Mouse (Mus musculus): ENCODE measurements around the gene 1700010I14Rik. TPM values are rescaled to one million over a fixed set of nuclear protein-coding genes. Genes with fewer than 3 reads are reported as not detected.

1700010I14Rik gene
- 1.8 and 2.3 TPM in 2 replicates for polyA plus RNA-seq (2014; fragmentation: Nextera tagmentation; extraction: Ambion mirVana)

GRCm38 (mm10) chr17:8988119-8988807 lies at the start of gene 1700010I14Rik:
Gene 1700010I14Rik (plus strand): TSS chr17:8988333.
- Histone ChIP-seq H3K4me3 (ENCODE audit: low read depth, low read length) (peak within 1 kb of the TSS; percentile 26), H3K36me3 (ENCODE audit: control insufficient read depth, insufficient read depth, low read length) (no peaks in the 10 kb centered on the region), H3K27me3 (ENCODE audit: control insufficient read depth, insufficient read depth, low read length) (no peaks in the 10 kb centered on the region), H3K9me3 (ENCODE audit: control insufficient read depth, low read length) (no peaks in the 10 kb centered on the region), H3K4me1 (ENCODE audit: control insufficient read depth, insufficient read depth, low read length) (no peaks in the 10 kb centered on the region), H3K4me2 (ENCODE audit: low read depth, severe bottlenecking) (peak within 1 kb of the TSS; percentile 53), H3K9ac (ENCODE audit: low read length) (0 out of 2 replicates have a peak within 1 kb of the TSS, but pooled peaks have one; percentile 12), H3K27ac (replicated peaks; ENCODE audit: low read depth, low read length) (no peak within 1 kb of the TSS)
- ATAC-seq (ENCODE audit: insufficient number of reproducible peaks, low FRiP score, low TSS enrichment, low read depth) (0 out of 2 replicates have a peak, but pooled peaks have one; percentile 44), DNase-seq (ENCODE audit: low spot score) (peak; percentile 84)
- WGBS, result 5% methylated on average over 13 of the region's 13 CpGs

GRCm38 (mm10) chr17:8951588-8951987 lies 36.5 kb upstream of the 1700010I14Rik start:
- Histone ChIP-seq H3K4me3 (ENCODE audit: low read depth, low read length) (no peak overlapping the region), H3K36me3 (ENCODE audit: control insufficient read depth, insufficient read depth, low read length) (no peaks in the 10 kb centered on the region; the same call in 1 of the 2 replicates), H3K9me3 (ENCODE audit: control insufficient read depth, low read length) (no peaks in the 10 kb centered on the region), H3K9ac (ENCODE audit: low read length) (no peak overlapping the region), H3K4me2 (ENCODE audit: low read depth, severe bottlenecking) (no peak overlapping the region), H3K27ac (replicated peaks; ENCODE audit: low read depth, low read length) (no peak overlapping the region), H3K4me1 (ENCODE audit: control insufficient read depth, insufficient read depth, low read length) (no peaks in the 10 kb centered on the region), H3K27me3 (ENCODE audit: control insufficient read depth, insufficient read depth, low read length) (no peaks in the 10 kb centered on the region)
- no peak for DNase-seq (ENCODE audit: low spot score)
- WGBS, result 81% methylated on average over 5 of the region's 5 CpGs
- no peak for ATAC-seq (ENCODE audit: insufficient number of reproducible peaks, low FRiP score, low TSS enrichment, low read depth)

GRCm38 (mm10) chr17:8952951-8953350 lies 35.2 kb upstream of the 1700010I14Rik start:
- no peak overlapping the region for H3K4me3 ChIP-seq (ENCODE audit: low read depth, low read length)
- H3K36me3 ChIP-seq (ENCODE audit: control insufficient read depth, insufficient read depth, low read length), result no peaks in the 10 kb centered on the region; the same call in 1 of the 2 replicates
- DNase-seq (ENCODE audit: low spot score) (no peak), ATAC-seq (ENCODE audit: insufficient number of reproducible peaks, low FRiP score, low TSS enrichment, low read depth) (no peak)
- no peak overlapping the region for H3K4me2 ChIP-seq (ENCODE audit: low read depth, severe bottlenecking)
- H3K27me3 ChIP-seq (ENCODE audit: control insufficient read depth, insufficient read depth, low read length), result no peaks in the 10 kb centered on the region
- no peaks in the 10 kb centered on the region for H3K9me3 ChIP-seq (ENCODE audit: control insufficient read depth, low read length)
- no peak overlapping the region for H3K9ac ChIP-seq (ENCODE audit: low read length)
- no peaks in the 10 kb centered on the region for H3K4me1 ChIP-seq (ENCODE audit: control insufficient read depth, insufficient read depth, low read length)
- WGBS, result 83% methylated on average over 8 of the region's 8 CpGs
- no peak overlapping the region for H3K27ac ChIP-seq (replicated peaks; ENCODE audit: low read depth, low read length)

GRCm38 (mm10) chr17:8958125-8958524 lies 30.0 kb upstream of the 1700010I14Rik start:
- Histone ChIP-seq H3K27ac (replicated peaks; ENCODE audit: low read depth, low read length) (no peak overlapping the region), H3K4me3 (ENCODE audit: low read depth, low read length) (no peak overlapping the region), H3K36me3 (ENCODE audit: control insufficient read depth, insufficient read depth, low read length) (no peaks in the 10 kb centered on the region), H3K9me3 (ENCODE audit: control insufficient read depth, low read length) (no peaks in the 10 kb centered on the region), H3K27me3 (ENCODE audit: control insufficient read depth, insufficient read depth, low read length) (no peaks in the 10 kb centered on the region), H3K9ac (ENCODE audit: low read length) (no peak overlapping the region), H3K4me2 (ENCODE audit: low read depth, severe bottlenecking) (no peak overlapping the region), H3K4me1 (ENCODE audit: control insufficient read depth, insufficient read depth, low read length) (no peaks in the 10 kb centered on the region)
- 94% methylated on average over 6 of the region's 6 CpGs for WGBS
- DNase-seq (ENCODE audit: low spot score), result no peak
- ATAC-seq (ENCODE audit: insufficient number of reproducible peaks, low FRiP score, low TSS enrichment, low read depth), result no peak

- no peaks in the 10 kb centered on the region for H3K4me1 ChIP-seq (ENCODE audit: control insufficient read depth, insufficient read depth, low read length)
- H3K4me3 ChIP-seq (ENCODE audit: low read depth, low read length), result no peak overlapping the region
- H3K27me3 ChIP-seq (ENCODE audit: control insufficient read depth, insufficient read depth, low read length), result no peaks in the 10 kb centered on the region
- H3K9ac ChIP-seq (ENCODE audit: low read length), result no peak overlapping the region
- H3K9me3 ChIP-seq (ENCODE audit: control insufficient read depth, low read length), result no peaks in the 10 kb centered on the region
- ATAC-seq (ENCODE audit: insufficient number of reproducible peaks, low FRiP score, low TSS enrichment, low read depth) (no peak), DNase-seq (ENCODE audit: low spot score) (no peak)
- H3K36me3 ChIP-seq (ENCODE audit: control insufficient read depth, insufficient read depth, low read length), result no peaks in the 10 kb centered on the region
- no peak overlapping the region for H3K4me2 ChIP-seq (ENCODE audit: low read depth, severe bottlenecking)
- no peak overlapping the region for H3K27ac ChIP-seq (replicated peaks; ENCODE audit: low read depth, low read length)
- WGBS, result 92% methylated on average over 4 of the region's 4 CpGs
Observed at GRCm38 (mm10) chr17:8960386-8960785, 27.7 kb upstream of the 1700010I14Rik start.

- 93% methylated on average over 5 of the region's 5 CpGs for WGBS
- Histone ChIP-seq H3K9me3 (ENCODE audit: control insufficient read depth, low read length) (no peaks in the 10 kb centered on the region), H3K36me3 (ENCODE audit: control insufficient read depth, insufficient read depth, low read length) (no peaks in the 10 kb centered on the region), H3K4me3 (ENCODE audit: low read depth, low read length) (no peak overlapping the region), H3K4me1 (ENCODE audit: control insufficient read depth, insufficient read depth, low read length) (no peaks in the 10 kb centered on the region), H3K27me3 (ENCODE audit: control insufficient read depth, insufficient read depth, low read length) (no peaks in the 10 kb centered on the region), H3K4me2 (ENCODE audit: low read depth, severe bottlenecking) (no peak overlapping the region), H3K9ac (ENCODE audit: low read length) (no peak overlapping the region), H3K27ac (replicated peaks; ENCODE audit: low read depth, low read length) (no peak overlapping the region)
- ATAC-seq (ENCODE audit: insufficient number of reproducible peaks, low FRiP score, low TSS enrichment, low read depth), result no peak
- DNase-seq (ENCODE audit: low spot score), result no peak
Observed at GRCm38 (mm10) chr17:8961097-8961496, 27.0 kb upstream of the 1700010I14Rik start.

GRCm38 (mm10) chr17:8961644-8962043 lies 26.5 kb upstream of the 1700010I14Rik start:
- no peak for ATAC-seq (ENCODE audit: insufficient number of reproducible peaks, low FRiP score, low TSS enrichment, low read depth)
- no peak overlapping the region for H3K4me3 ChIP-seq (ENCODE audit: low read depth, low read length)
- no peaks in the 10 kb centered on the region for H3K27me3 ChIP-seq (ENCODE audit: control insufficient read depth, insufficient read depth, low read length)
- H3K36me3 ChIP-seq (ENCODE audit: control insufficient read depth, insufficient read depth, low read length), result no peaks in the 10 kb centered on the region
- H3K9me3 ChIP-seq (ENCODE audit: control insufficient read depth, low read length), result no peaks in the 10 kb centered on the region
- no peak for DNase-seq (ENCODE audit: low spot score)
- no peak overlapping the region for H3K27ac ChIP-seq (replicated peaks; ENCODE audit: low read depth, low read length)
- 81% methylated on average over 14 of the region's 14 CpGs for WGBS
- no peaks in the 10 kb centered on the region for H3K4me1 ChIP-seq (ENCODE audit: control insufficient read depth, insufficient read depth, low read length)
- H3K4me2 ChIP-seq (ENCODE audit: low read depth, severe bottlenecking), result no peak overlapping the region
- no peak overlapping the region for H3K9ac ChIP-seq (ENCODE audit: low read length)

GRCm38 (mm10) chr17:8965177-8965576 lies 23.0 kb upstream of the 1700010I14Rik start:
- ATAC-seq (ENCODE audit: insufficient number of reproducible peaks, low FRiP score, low TSS enrichment, low read depth), result no peak

More at GRCm38 (mm10) chr17:8965177-8965576, 23.0 kb upstream of the 1700010I14Rik start:
- H3K27ac ChIP-seq (replicated peaks; ENCODE audit: low read depth, low read length), result no peak overlapping the region
- H3K27me3 ChIP-seq (ENCODE audit: control insufficient read depth, insufficient read depth, low read length), result no peaks in the 10 kb centered on the region
- no peaks in the 10 kb centered on the region; the same call in 1 of the 2 replicates for H3K36me3 ChIP-seq (ENCODE audit: control insufficient read depth, insufficient read depth, low read length)
- no peak overlapping the region for H3K9ac ChIP-seq (ENCODE audit: low read length)
- no peak overlapping the region for H3K4me3 ChIP-seq (ENCODE audit: low read depth, low read length)
- no peak overlapping the region for H3K4me2 ChIP-seq (ENCODE audit: low read depth, severe bottlenecking)
- H3K9me3 ChIP-seq (ENCODE audit: control insufficient read depth, low read length), result no peaks in the 10 kb centered on the region
- H3K4me1 ChIP-seq (ENCODE audit: control insufficient read depth, insufficient read depth, low read length), result no peaks in the 10 kb centered on the region
- DNase-seq (ENCODE audit: low spot score), result no peak
- 92% methylated on average over 6 of the region's 6 CpGs for WGBS
